Mouse (Mus musculus) cortical plate, adult 2 months (tissue): Measurements from ENCODE around the gene Ube2u.
"Not testable (repeated sequence)": the region's sequence is repeated elsewhere in the genome, so short reads cannot be mapped to it uniquely, and the experiment has no call there.

Experiments used
- CTCF ChIP-seq: fragments of 200-500 bp; IDR thresholded peaks from 2 replicates; pipeline ENCODE4 v1.5.1; 2011; ENCODE audit warnings: mild to moderate bottlenecking, control low read depth, low read length; ENCODE audit not compliant: insufficient read depth; ENCODE audit errors: extremely low read depth
- POLR2A ChIP-seq: fragments of 200-500 bp; IDR thresholded peaks from 2 replicates; pipeline ENCODE4 v1.6.1; 2011; ENCODE audit warnings: mild to moderate bottlenecking, low read length, control low read depth; ENCODE audit not compliant: insufficient read depth; ENCODE audit errors: extremely low read depth

- not testable (repeated sequence) for TF ChIP-seq CTCF, POLR2A
These were observed 20.5 kb downstream of the Ube2u start for GRCm38 (mm10) chr4:100499037-100499601.
